13 mouse cellular contexts compared by ENCODE assay signal in genomic region chr10:69698699-69699098, GRCm38 (mm10).
"Had no signal": no experiment of that assay in that cellular context is flagged by ENCODE, and none has a peak within 500 bp of the region (broad histone marks: within the 10 kb centered on the region; RNA-seq: fewer than 3 reads in every experiment).

No protein-coding gene starts in this region.

- DNase-seq: gastrocnemius, adult 2 months; gastrocnemius, postnatal 10 days; gastrocnemius, postnatal 25 days; heart, adult 2 months; heart, postnatal 4 days; kidney, adult 18-20 months; kidney, adult 8-10 months; kidney, postnatal 10 days; kidney, postnatal 25 days; kidney, postnatal 4 days; liver; liver, embryonic 13.5 days; liver, postnatal 0 days had no signal
